Mouse (Mus musculus) megakaryocyte, embryonic 14.5 days (primary cell): Measurements from ENCODE around the gene Rasa3.

Source experiments
- FLI1 ChIP-seq: IDR thresholded peaks from 2 replicates; pipeline ENCODE4 v1.6.1; 2012; ENCODE audit warnings: low read length, inconsistent platforms, mixed read lengths
- GATA1 ChIP-seq: IDR thresholded peaks from 3 replicates; pipeline ENCODE4 v1.6.1; 2012; ENCODE audit warnings: mixed read lengths, low read length, inconsistent platforms, borderline replicate concordance

DNA sequence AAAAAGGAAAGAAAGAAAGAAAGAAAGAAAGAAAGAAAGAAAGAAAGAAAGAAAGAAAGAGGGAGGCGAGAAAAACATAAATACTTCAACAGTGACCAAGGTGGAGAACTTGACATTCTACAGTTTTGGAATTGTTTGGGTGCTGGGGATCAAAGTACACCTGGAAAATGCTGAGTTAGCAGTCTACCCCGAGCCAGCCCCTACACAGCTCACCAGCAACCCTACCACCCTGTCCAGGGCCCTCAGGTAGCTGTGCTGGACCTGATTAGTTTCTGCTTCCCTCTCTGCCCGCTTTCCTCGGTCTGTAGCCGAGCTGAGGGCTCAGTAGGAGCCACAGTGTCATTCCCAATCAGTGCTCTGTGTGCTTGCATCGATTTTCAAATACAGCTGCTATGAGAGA, 157.1 kb downstream of the Rasa3 start:
- TF ChIP-seq FLI1 (no peak), GATA1 (no peak)
